Mouse (Mus musculus) limb, embryonic 14.5 days (tissue): ENCODE measurements at regions not wholly inside any gene's neighbourhood (a gene's known extent, or its start where the extent isn't known, plus 50 kb on each side); places are given as distances from the start of the nearest gene placed in this dataset.

ENCODE experiments used
- ATAC-seq: fragments of 200-750 bp; cut with Nextera tagmentation; 2 replicates; pipeline ENCODE4 v1.8.0; 2017; ENCODE audit warnings: low read depth, moderate number of reproducible peaks, moderate TSS enrichment; ENCODE audit not compliant: low FRiP score
- DNase-seq: peaks from one replicate; pipeline ENCODE4 v3.0.0-alpha.2; 2015; ENCODE audit warnings: low spot score
- H3K27ac ChIP-seq: fragments of 300-500 bp; sonication (generic); replicated peaks from 2 replicates; pipeline ENCODE4 v1.5.1; 2014; ENCODE audit warnings: low read depth, mild to moderate bottlenecking, low read length, moderate library complexity, mixed read lengths
- H3K27me3 ChIP-seq: fragments of 300-500 bp; sonication (generic); 2 replicates; pipeline ENCODE4 v1.6.1; 2014; ENCODE audit warnings: low read length, mixed read lengths; ENCODE audit not compliant: control insufficient read depth, insufficient read depth
- H3K36me3 ChIP-seq: fragments of 300-500 bp; sonication (generic); 2 replicates; pipeline ENCODE4 v1.6.1; 2014; ENCODE audit warnings: mild to moderate bottlenecking, low read length, moderate library complexity, mixed read lengths; ENCODE audit not compliant: control insufficient read depth, insufficient read depth
- H3K4me1 ChIP-seq: fragments of 300-500 bp; sonication (generic); 2 replicates; pipeline ENCODE4 v1.6.1; 2014; ENCODE audit warnings: antibody characterized with exemption, low read length, mixed read lengths; ENCODE audit not compliant: control insufficient read depth, insufficient read depth
- H3K4me2 ChIP-seq: fragments of 300-500 bp; sonication (generic); replicated peaks from 2 replicates; pipeline ENCODE4 v1.6.1; 2014; ENCODE audit warnings: low read depth, mild to moderate bottlenecking, low read length, moderate library complexity; ENCODE audit not compliant: severe bottlenecking
- H3K4me3 ChIP-seq: fragments of 300-500 bp; sonication (generic); replicated peaks from 2 replicates; pipeline ENCODE4 v1.5.1; 2014; ENCODE audit warnings: low read length
- H3K9ac ChIP-seq: fragments of 300-500 bp; sonication (generic); 2 replicates; pipeline ENCODE4 v1.6.1; 2014; ENCODE audit warnings: mild to moderate bottlenecking, low read depth, low read length, moderate library complexity; ENCODE audit not compliant: severe bottlenecking
- H3K9me3 ChIP-seq: fragments of 300-500 bp; sonication (generic); 2 replicates; pipeline ENCODE4 v1.6.1; 2016; ENCODE audit warnings: low read length; ENCODE audit not compliant: control insufficient read depth
- POLR2A ChIP-seq: fragments of 200-500 bp; IDR thresholded peaks from 2 replicates; pipeline ENCODE4 v1.8.0; 2012; ENCODE audit warnings: inconsistent platforms, mild to moderate bottlenecking, moderate library complexity, borderline replicate concordance; ENCODE audit not compliant: insufficient read depth, insufficient read length; ENCODE audit errors: extremely low read depth
- WGBS: fragments of 180-500 bp; shearing (Covaris S2); extraction: QIAGEN DNeasy Blood & Tissue Kit; methylation state at CpG from one replicate; pipeline ENCODE4 v1.1.7; 2014; 5-methylcytosine and 5-hydroxymethylcytosine counted together

GRCm38 (mm10) chr12:25189174-25189761 lies 92.3 kb upstream of the Id2 start:
- ATAC-seq = no peak
- TF ChIP-seq POLR2A = no peak
- 43% methylated on average over 16 of the region's 16 CpGs for WGBS
- no peaks in the 10 kb centered on the region for H3K9me3 ChIP-seq
- no peak overlapping the region for H3K9ac ChIP-seq
- H3K4me1 ChIP-seq = peaks cover 13% of the 10 kb centered on the region
- no peaks in the 10 kb centered on the region for H3K36me3 ChIP-seq
- no peaks in the 10 kb centered on the region for H3K27me3 ChIP-seq
- H3K4me3 ChIP-seq = no peak overlapping the region
- H3K27ac ChIP-seq = no peak overlapping the region
- H3K4me2 ChIP-seq = no peak overlapping the region
- peak; percentile 7 for DNase-seq

- 77% methylated on average over 3 of the region's 3 CpGs for WGBS
- Histone ChIP-seq H3K36me3 (no peaks in the 10 kb centered on the region), H3K27ac (no peak overlapping the region), H3K9ac (no peak overlapping the region), H3K4me2 (no peak overlapping the region), H3K9me3 (no peaks in the 10 kb centered on the region), H3K27me3 (no peaks in the 10 kb centered on the region), H3K4me3 (no peak overlapping the region), H3K4me1 (peaks cover 13% of the 10 kb centered on the region)
- TF ChIP-seq POLR2A = no peak
- DNase-seq (no peak), ATAC-seq (no peak)
Measured at GRCm38 (mm10) chr12:25188556-25188955, 91.6 kb upstream of the Id2 start.

- Histone ChIP-seq H3K36me3 (no peaks in the 10 kb centered on the region), H3K9ac (no peak overlapping the region), H3K4me1 (peaks cover 13% of the 10 kb centered on the region), H3K4me2 (no peak overlapping the region), H3K27ac (no peak overlapping the region), H3K27me3 (no peaks in the 10 kb centered on the region), H3K4me3 (no peak overlapping the region), H3K9me3 (no peaks in the 10 kb centered on the region)
- TF ChIP-seq POLR2A = no peak
- WGBS = 71% methylated on average over 3 of the region's 3 CpGs
- DNase-seq (no peak), ATAC-seq (no peak)
Measured at GRCm38 (mm10) chr12:25187216-25187615, 90.3 kb upstream of the Id2 start.

GRCm38 (mm10) chr12:25182680-25183079 lies 85.7 kb upstream of the Id2 start:
- ATAC-seq (no peak), DNase-seq (no peak)
- Histone ChIP-seq H3K9ac (no peak overlapping the region), H3K9me3 (no peaks in the 10 kb centered on the region), H3K4me2 (no peak overlapping the region), H3K27me3 (no peaks in the 10 kb centered on the region), H3K4me1 (peaks cover 6% of the 10 kb centered on the region; the same call in 1 of the 2 replicates), H3K36me3 (no peaks in the 10 kb centered on the region), H3K4me3 (no peak overlapping the region), H3K27ac (no peak overlapping the region)
- no peak for TF ChIP-seq POLR2A
- WGBS = 78% methylated on average over 4 of the region's 4 CpGs

- no peaks in the 10 kb centered on the region for H3K27me3 ChIP-seq
- 92% methylated on average over 8 of the region's 8 CpGs for WGBS
- no peak overlapping the region for H3K4me2 ChIP-seq
- ATAC-seq (no peak), DNase-seq (no peak)
- H3K36me3 ChIP-seq = no peaks in the 10 kb centered on the region
- H3K9me3 ChIP-seq = no peaks in the 10 kb centered on the region
- no peak overlapping the region for H3K9ac ChIP-seq
- TF ChIP-seq POLR2A = no peak
- no peak overlapping the region for H3K27ac ChIP-seq
- no peak overlapping the region for H3K4me3 ChIP-seq
- H3K4me1 ChIP-seq = peaks cover 6% of the 10 kb centered on the region; the same call in 1 of the 2 replicates
Measured at GRCm38 (mm10) chr12:25181317-25181716, 84.4 kb upstream of the Id2 start.
